Mouse (Mus musculus): ENCODE measurements around the gene Gm45140.
A peak's percentile ranks its signal among the peaks of the same experiment; 100 is the strongest.

Gene Gm45140

GRCm38 (mm10) chr6:87835695-87836094 lies at the start of gene Gm45140:
Gm45140 (minus strand) TSS chr6:87835795.
- DNase-seq (ENCODE audit: extremely low spot score, low spot score) = no peak

GRCm38 (mm10) chr6:87882816-87883215 lies 47.2 kb upstream of the Gm45140 start:
- no peak for DNase-seq (ENCODE audit: extremely low spot score, low spot score)

- no peak for DNase-seq (ENCODE audit: extremely low spot score, low spot score)
Observed at GRCm38 (mm10) chr6:87882221-87882620, 46.6 kb upstream of the Gm45140 start.

GRCm38 (mm10) chr6:87879628-87880027 lies 44.0 kb upstream of the Gm45140 start:
- no peak for DNase-seq (ENCODE audit: extremely low spot score, low spot score)

- DNase-seq (ENCODE audit: extremely low spot score, low spot score) = no peak
Observed at GRCm38 (mm10) chr6:87879010-87879409, 43.4 kb upstream of the Gm45140 start.

GRCm38 (mm10) chr6:87876068-87876643 lies 40.6 kb upstream of the Gm45140 start:
- no peak for DNase-seq (ENCODE audit: extremely low spot score, low spot score)

GRCm38 (mm10) chr6:87875562-87875961 lies 40.0 kb upstream of the Gm45140 start:
- DNase-seq (ENCODE audit: extremely low spot score, low spot score) = no peak

- no peak for DNase-seq (ENCODE audit: extremely low spot score, low spot score)
Observed at GRCm38 (mm10) chr6:87875083-87875482, 39.5 kb upstream of the Gm45140 start.

- no peak for DNase-seq (ENCODE audit: extremely low spot score, low spot score)
Observed at GRCm38 (mm10) chr6:87873963-87874362, 38.4 kb upstream of the Gm45140 start.

- no peak for DNase-seq (ENCODE audit: extremely low spot score, low spot score)
Observed at GRCm38 (mm10) chr6:87873104-87873503, 37.5 kb upstream of the Gm45140 start.

GRCm38 (mm10) chr6:87871240-87871639 lies 35.6 kb upstream of the Gm45140 start:
- DNase-seq (ENCODE audit: extremely low spot score, low spot score) = no peak

GRCm38 (mm10) chr6:87870440-87870839 lies 34.8 kb upstream of the Gm45140 start:
- no peak for DNase-seq (ENCODE audit: extremely low spot score, low spot score)

- no peak for DNase-seq (ENCODE audit: extremely low spot score, low spot score)
Observed at GRCm38 (mm10) chr6:87868871-87869506, 33.4 kb upstream of the Gm45140 start.

- no peak for DNase-seq (ENCODE audit: extremely low spot score, low spot score)
Observed at GRCm38 (mm10) chr6:87867256-87867655, 31.7 kb upstream of the Gm45140 start.

- DNase-seq (ENCODE audit: extremely low spot score, low spot score) = no peak
Observed at GRCm38 (mm10) chr6:87866211-87866610, 30.6 kb upstream of the Gm45140 start.

GRCm38 (mm10) chr6:87857071-87857470 lies 21.5 kb upstream of the Gm45140 start:
- no peak for DNase-seq (ENCODE audit: extremely low spot score, low spot score)

GRCm38 (mm10) chr6:87853446-87853845 lies 17.9 kb upstream of the Gm45140 start:
- DNase-seq (ENCODE audit: extremely low spot score, low spot score) = no peak

GRCm38 (mm10) chr6:87851871-87852270 lies 16.3 kb upstream of the Gm45140 start:
- no peak for DNase-seq (ENCODE audit: extremely low spot score, low spot score)

- peak; percentile 97 for DNase-seq (ENCODE audit: extremely low spot score, low spot score)
Observed at GRCm38 (mm10) chr6:87850900-87851614, 15.5 kb upstream of the Gm45140 start, which contains the start of gene Cnbp. Cnbp (minus strand) TSS chr6:87851106.

GRCm38 (mm10) chr6:87850155-87850899 lies 14.7 kb upstream of the Gm45140 start:
- peak; percentile 77 for DNase-seq (ENCODE audit: extremely low spot score, low spot score)

GRCm38 (mm10) chr6:87849780-87850154 lies 14.2 kb upstream of the Gm45140 start:
- peak; percentile 32 for DNase-seq (ENCODE audit: extremely low spot score, low spot score)

- no peak for DNase-seq (ENCODE audit: extremely low spot score, low spot score)
Observed at GRCm38 (mm10) chr6:87846813-87847212, 11.2 kb upstream of the Gm45140 start.

All from neural tube, embryonic 10.5 days (tissue).